Mouse (Mus musculus): ENCODE results near the gene Lnx1. TPM values are rescaled to one million over a fixed set of nuclear protein-coding genes. Genes with fewer than 3 reads are reported as not detected.

The Lnx1 gene
- total RNA-seq, 2 experiments from 2014 or later = 32.4 to 33.4 TPM

GRCm38 (mm10) chr5:74618573-74619059 lies 84.1 kb downstream of the Lnx1 start:
- DNase-seq (ENCODE audit: low spot score in 2 of 2) = no peak
- intact Hi-C loops (cut with DNase I) = loop anchor here (10.0 kb wide), 1 partner anchor 536 kb away; the partner anchor contains the start of gene Pdgfra

GRCm38 (mm10) chr5:74617816-74618572 lies 84.7 kb downstream of the Lnx1 start:
- intact Hi-C loops (cut with DNase I) = loop anchor here (10.0 kb wide), 1 partner anchor 537 kb away; the partner anchor contains the start of gene Pdgfra
- DNase-seq (ENCODE audit: low spot score in 2 of 2) = no peak

- intact Hi-C loops (cut with DNase I) = loop anchor here (10.0 kb wide), 1 partner anchor 541 kb away; the partner anchor contains the start of gene Pdgfra
- peak in 1 of 2 experiments; percentile 18 for DNase-seq (ENCODE audit: low spot score in 2 of 2)
These were observed 89.1 kb downstream of the Lnx1 start for GRCm38 (mm10) chr5:74613491-74614151.

- no peak for DNase-seq (ENCODE audit: low spot score in 2 of 2)
- intact Hi-C loops (cut with DNase I) = loop anchor here (10.0 kb wide), 1 partner anchor 542 kb away; the partner anchor contains the start of gene Pdgfra
These were observed 90.0 kb downstream of the Lnx1 start for GRCm38 (mm10) chr5:74612713-74613112.

- intact Hi-C loops (cut with DNase I) = loop anchor here (10.0 kb wide), 1 partner anchor 544 kb away; the partner anchor contains the start of gene Pdgfra
- DNase-seq (ENCODE audit: low spot score in 2 of 2) = no peak
These were observed 92.2 kb downstream of the Lnx1 start for GRCm38 (mm10) chr5:74610511-74610910.

- intact Hi-C loops (cut with DNase I) = no loop called here
These were observed 96.5 kb downstream of the Lnx1 start for GRCm38 (mm10) chr5:74606213-74606612.

GRCm38 (mm10) chr5:74603306-74603705 lies 99.4 kb downstream of the Lnx1 start:
- no peak for DNase-seq (ENCODE audit: low spot score in 2 of 2)
- intact Hi-C loops (cut with DNase I) = no loop called here

More at GRCm38 (mm10) chr5:74606213-74606612, 96.5 kb downstream of the Lnx1 start:
- DNase-seq (ENCODE audit: low spot score in 2 of 2) = peak in 1 of 2 experiments; percentile 13

- DNase-seq (ENCODE audit: low spot score in 2 of 2) = no peak
These were observed 100.3 kb downstream of the Lnx1 start for GRCm38 (mm10) chr5:74602371-74602770.

GRCm38 (mm10) chr5:74601965-74602364 lies 100.7 kb downstream of the Lnx1 start:
- DNase-seq (ENCODE audit: low spot score in 2 of 2) = no peak
- intact Hi-C loops (cut with DNase I) = no loop called here

More at GRCm38 (mm10) chr5:74602371-74602770, 100.3 kb downstream of the Lnx1 start:
- intact Hi-C loops (cut with DNase I) = no loop called here

GRCm38 (mm10) chr5:74601171-74601570 lies 101.5 kb downstream of the Lnx1 start:
- intact Hi-C loops (cut with DNase I) = no loop called here
- no peak for DNase-seq (ENCODE audit: low spot score in 2 of 2)

GRCm38 (mm10) chr5:74600010-74600409 lies 102.7 kb downstream of the Lnx1 start:
- no peak for DNase-seq (ENCODE audit: low spot score in 2 of 2)
- intact Hi-C loops (cut with DNase I) = no loop called here

GRCm38 (mm10) chr5:74593147-74593546 lies 109.6 kb downstream of the Lnx1 start:
- DNase-seq (ENCODE audit: low spot score in 2 of 2) = no peak
- intact Hi-C loops (cut with DNase I) = no loop called here

GRCm38 (mm10) chr5:74591413-74591812 lies 111.3 kb downstream of the Lnx1 start:
- intact Hi-C loops (cut with DNase I) = no loop called here
- DNase-seq (ENCODE audit: low spot score in 2 of 2) = peak in 1 of 2 experiments; percentile 18

GRCm38 (mm10) chr5:74589133-74589532 lies 113.6 kb downstream of the Lnx1 start:
- intact Hi-C loops (cut with DNase I) = no loop called here
- DNase-seq (ENCODE audit: low spot score in 2 of 2) = no peak

- DNase-seq (ENCODE audit: low spot score in 2 of 2) = no peak
- intact Hi-C loops (cut with DNase I) = no loop called here
These were observed 130.9 kb downstream of the Lnx1 start for GRCm38 (mm10) chr5:74571767-74572166.

- no peak for DNase-seq (ENCODE audit: low spot score in 2 of 2)
- intact Hi-C loops (cut with DNase I) = no loop called here
These were observed 141.6 kb downstream of the Lnx1 start for GRCm38 (mm10) chr5:74561151-74561550.

GRCm38 (mm10) chr5:74549566-74549965 lies 153.1 kb downstream of the Lnx1 start:
- intact Hi-C loops (cut with DNase I) = no loop called here
- peak; percentile 30 to 47 for DNase-seq (ENCODE audit: low spot score in 2 of 2)

GRCm38 (mm10) chr5:74545606-74546005 lies 157.1 kb downstream of the Lnx1 start:
- intact Hi-C loops (cut with DNase I) = no loop called here
- no peak for DNase-seq (ENCODE audit: low spot score in 2 of 2)

Measured in left cerebral cortex, postnatal 14 days (tissue).